Mouse (Mus musculus): ENCODE results near the gene Il17ra.

Il17ra gene

DNA sequence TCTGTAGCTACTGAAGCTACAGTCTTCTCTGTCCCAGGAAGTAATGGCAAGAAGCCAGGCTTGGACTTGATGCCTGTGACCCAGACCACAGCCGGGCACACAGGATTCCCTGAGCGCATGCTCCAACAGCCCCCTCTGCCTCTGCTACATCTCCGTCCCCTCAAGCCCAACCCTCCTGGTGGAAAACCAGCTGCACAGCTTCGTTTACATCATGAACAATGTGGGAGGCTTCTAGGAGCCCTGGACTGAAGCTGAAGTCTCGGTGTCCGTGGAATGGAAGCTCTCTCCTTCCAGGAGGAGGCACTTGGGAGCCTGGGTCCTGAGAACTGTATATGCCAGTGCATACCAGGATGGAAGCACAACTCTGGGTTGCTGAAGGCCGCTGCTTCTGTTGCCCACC lies 46.9 kb downstream of the Il17ra start:
- DNase-seq (ENCODE audit: extremely low spot score), result no peak

DNA sequence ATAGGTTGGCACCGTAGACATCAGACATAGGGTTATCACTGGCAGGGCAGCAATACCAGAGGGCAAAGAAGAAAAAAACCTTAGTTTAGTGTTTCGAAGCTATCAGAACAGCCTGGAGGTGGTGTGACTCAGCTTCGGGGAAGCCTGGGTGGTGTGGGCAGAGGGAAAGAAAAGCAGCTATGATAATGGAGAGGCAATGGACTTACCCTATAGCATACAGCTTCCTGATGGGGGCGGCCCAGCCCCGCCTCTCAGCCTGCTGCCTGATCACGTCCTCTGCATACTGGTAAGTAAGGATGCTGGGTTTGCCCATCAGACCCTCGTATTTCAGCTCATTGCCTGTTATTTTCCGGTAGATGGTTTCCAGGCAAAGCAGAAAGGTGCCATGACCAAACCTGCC lies 47.4 kb downstream of the Il17ra start:
- no peak for DNase-seq (ENCODE audit: extremely low spot score)

DNA sequence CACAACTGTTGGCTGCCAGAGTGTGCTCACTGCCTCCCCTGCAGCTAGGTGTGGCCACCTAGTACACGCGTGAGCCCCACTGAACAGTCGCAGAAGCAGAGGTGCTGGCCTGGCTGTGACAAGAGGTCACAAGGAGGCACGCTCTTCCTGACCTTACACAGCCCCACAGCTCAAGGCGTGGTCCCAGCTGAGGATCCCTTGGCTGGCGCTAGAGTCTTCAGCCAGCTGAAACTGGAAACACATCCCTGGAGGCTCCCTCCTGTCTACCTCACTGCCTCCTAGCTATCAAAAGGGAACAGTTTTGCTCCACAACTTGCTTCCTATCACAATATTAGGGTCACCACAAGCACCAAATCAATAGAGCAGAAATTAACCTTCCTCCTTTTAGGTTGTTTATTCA lies 48.2 kb downstream of the Il17ra start:
- no peak for DNase-seq (ENCODE audit: extremely low spot score)

DNA sequence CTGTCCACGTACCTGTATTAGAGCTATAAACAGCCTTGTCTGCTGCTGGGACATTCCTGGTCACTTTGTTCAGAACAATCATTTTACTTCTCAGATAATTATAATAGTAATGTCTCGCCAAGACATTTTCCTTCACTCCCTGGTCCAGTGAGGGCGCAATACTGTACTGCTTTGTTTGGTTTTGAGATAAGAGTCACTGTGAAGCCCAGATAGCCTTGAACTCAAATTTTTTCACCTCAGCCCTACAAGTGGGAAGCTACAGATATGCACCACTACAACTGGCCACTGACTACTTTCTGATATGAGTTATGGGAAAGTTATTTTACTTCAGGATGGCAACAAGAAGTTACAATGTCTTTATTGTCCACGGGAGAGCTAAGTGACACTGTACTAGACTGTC lies 53.4 kb downstream of the Il17ra start:
- DNase-seq (ENCODE audit: extremely low spot score), result no peak

DNA sequence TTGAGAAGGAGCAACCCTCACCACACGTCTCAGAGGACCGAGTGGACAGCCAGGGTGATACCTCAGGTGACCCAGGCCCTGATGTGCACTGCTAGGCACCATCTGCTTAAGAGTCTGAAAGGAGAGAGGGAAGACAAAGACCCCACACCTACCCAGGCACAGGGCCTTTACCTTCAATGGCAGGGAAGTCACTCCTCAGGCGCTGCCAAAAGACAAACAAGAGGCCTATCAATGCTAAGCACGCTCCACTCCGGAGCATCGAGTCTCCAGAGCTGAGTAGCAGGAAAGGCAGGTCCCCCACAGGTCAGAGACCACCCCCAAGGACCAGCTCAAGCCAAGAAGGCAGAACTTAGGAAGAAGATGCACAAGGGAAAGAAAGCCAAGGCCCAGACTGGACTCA lies 53.8 kb downstream of the Il17ra start:
- DNase-seq (ENCODE audit: extremely low spot score), result no peak

DNA sequence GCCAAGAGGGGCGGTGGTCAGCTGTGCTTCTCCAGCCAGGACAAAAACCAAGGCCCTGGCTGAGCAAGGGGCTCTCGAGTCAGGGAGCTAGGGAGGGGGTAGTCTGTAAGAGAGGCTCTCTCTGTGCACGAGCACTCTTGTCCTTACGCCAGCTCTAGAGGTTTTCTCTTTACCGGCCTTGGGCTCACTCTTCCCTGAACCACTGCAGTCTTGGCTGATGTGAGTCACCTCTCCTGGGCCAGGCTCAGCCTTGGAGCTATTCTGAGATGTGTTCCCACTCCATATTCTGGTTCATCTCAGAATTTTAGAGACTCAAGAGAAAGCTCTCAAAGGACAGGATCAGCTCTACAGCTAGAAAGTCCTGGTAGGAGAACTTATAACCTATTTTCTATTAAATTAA lies 54.3 kb downstream of the Il17ra start:
- DNase-seq (ENCODE audit: extremely low spot score), result no peak

DNA sequence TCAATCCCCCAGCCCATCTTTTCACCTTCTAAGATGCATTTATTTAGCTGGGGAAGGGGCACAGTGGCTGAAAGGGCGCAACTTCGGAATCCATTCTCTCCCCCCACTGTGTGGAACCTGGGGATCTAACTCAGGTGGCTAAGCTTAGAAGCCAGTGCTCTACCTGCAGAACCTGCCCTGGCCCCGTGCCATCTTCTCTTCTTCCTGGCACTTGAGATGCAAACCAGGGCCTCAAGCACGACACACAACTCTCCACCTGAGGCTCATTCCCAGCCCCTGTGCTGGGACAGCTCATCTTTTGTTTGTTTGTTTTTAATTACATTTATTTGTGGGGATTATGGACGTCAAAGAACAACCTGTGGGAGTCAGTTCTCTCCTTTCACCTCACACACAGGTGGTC lies 56.6 kb downstream of the Il17ra start:
- no peak for DNase-seq (ENCODE audit: extremely low spot score)

DNA sequence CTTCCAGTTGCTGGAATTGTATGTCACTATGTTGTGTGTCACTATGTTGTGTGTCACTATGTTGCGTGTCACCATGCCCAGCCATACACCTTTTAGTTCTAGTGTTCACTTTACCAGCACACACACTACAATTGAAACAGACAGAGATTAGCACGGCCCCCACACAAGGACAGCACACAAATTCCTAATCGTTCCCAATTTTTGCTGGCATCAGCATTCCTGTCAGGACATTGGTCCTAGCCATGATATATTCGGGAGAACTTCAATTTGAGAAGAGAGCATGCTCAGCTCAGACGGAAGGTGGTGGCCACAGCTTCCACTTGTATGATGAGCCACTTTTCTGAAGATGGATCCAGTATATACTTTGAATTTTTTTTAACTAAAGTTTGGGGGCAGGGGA lies 61.7 kb downstream of the Il17ra start:
- DNase-seq (ENCODE audit: extremely low spot score), result no peak

DNA sequence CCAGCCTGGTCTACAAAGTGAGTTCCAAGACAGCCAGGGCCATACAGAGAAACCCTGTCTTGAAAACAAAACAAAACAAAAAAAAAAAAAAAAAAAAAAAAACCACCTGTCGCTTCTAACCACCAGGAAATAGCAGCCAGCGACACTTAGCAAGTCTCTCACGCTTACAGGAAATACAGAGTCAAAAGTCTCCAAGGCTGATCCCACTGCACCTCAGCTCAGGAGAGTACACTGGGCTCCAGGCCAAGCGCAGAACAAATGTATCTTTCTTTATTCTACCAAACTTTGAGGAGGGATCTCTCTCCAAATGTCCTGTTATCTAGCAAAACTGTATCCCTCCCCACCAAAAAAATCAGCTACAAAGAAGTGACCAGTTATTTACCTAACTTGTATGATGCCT lies 66.1 kb downstream of the Il17ra start:
- DNase-seq (ENCODE audit: extremely low spot score), result no peak

DNA sequence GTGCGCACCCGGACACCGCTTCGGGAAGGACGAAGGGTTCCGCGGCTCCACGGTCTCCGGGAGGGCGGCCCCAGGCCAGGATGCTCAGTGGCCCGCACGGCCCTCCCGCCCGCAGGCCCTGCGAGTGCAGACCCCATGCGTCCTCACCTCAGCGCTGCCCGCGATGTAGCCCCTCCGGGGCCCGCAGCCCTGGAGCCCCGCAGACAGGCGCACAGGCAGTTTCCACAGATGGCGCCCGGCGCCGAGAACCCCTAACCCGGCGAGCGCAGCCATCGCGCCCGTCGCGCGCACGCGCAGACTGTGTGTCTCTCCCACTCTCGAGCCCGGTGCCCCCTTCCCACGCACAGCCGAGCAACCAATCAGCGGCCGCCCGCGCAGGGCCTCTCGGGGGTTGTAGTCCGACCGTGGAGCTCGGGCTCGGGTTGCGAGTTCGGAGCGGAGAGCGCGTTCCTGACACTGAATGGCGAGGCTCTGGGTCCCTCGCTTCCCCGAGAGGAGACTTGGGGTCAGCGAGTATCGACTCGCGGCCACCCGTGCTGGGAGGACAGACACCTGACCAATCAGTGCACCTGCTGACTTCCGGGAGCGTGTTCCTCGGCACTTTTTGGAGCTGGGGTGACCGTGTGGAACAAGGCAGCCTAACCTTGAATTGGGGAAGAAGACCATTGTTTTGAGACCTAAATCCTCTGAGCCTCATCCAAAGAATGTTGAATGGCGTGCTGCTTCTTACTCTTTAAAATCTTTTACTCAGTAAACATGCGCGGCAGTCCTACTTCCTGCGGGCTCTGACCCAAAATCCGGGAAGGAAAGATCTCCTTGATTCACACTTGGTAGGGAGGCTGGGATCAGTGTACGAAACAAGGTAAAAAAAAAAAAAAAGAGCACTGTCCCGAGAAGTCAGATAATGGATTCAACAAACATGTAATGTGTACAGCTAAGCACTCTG lies 68.2 kb downstream of the Il17ra start, which contains the start of gene Hdhd5:
Gene Hdhd5 (minus strand): TSS at position 300 of the 946 bp plus-strand sequence.
- DNase-seq (ENCODE audit: extremely low spot score), result peak; percentile 93

DNA sequence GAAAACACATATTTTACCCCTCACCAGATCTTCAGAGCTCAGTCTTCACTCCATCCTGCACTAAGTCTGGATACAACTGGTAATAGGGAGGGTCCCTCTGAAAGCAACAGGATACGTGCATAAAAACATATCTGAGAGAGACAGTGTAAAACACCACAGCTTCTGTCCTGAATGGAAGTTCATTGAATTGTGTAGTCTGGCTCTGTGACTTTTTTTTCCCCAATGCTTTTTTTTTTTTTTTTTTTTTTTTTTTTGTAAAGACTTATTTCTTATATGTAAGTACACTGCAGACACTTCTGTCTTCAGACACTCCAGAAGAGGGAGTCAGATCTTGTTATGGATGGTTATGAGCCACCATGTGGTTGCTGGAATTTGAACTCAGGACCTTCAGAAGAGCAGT lies 69.5 kb downstream of the Il17ra start:
- DNase-seq (ENCODE audit: extremely low spot score), result no peak

DNA sequence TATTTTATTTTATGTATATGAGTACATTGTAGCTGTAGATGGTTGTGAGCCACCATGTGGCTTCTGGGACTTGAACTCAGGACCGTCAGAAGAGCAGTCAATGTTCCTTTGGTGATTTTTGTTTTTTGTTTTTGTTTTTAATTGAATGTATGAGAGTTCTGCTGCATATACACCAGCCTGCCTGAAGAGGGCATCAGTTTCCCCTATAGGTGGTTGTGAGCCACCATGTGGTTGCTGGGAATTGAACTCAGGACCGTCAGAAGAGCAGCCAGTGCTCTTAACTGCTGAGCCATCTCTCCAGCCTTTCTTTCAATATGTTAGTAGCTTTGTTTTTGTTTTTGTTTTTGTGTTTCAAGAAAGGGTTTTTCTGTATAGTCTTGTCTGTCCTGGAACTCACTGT lies 73.3 kb downstream of the Il17ra start:
- DNase-seq (ENCODE audit: extremely low spot score), result no peak
